Mouse (Mus musculus) hindbrain, embryonic 14.5 days (tissue): ENCODE measurements at regions not wholly inside any gene's neighbourhood (a gene's known extent, or its start where the extent isn't known, plus 50 kb on each side); places are given as distances from the start of the nearest gene placed in this dataset.

Experiments used
- ATAC-seq: fragments of 200-750 bp; cut with Nextera tagmentation; 2 replicates; pipeline ENCODE4 v1.8.0; 2017; ENCODE audit warnings: moderate number of reproducible peaks, mild to moderate bottlenecking, moderate TSS enrichment, moderate library complexity; ENCODE audit not compliant: low FRiP score
- DNase-seq: peaks from one replicate; pipeline ENCODE4 v3.0.0-alpha.2; 2015; ENCODE audit warnings: low spot score
- H3K27ac ChIP-seq: fragments of 300-500 bp; sonication (generic); 2 replicates; pipeline ENCODE4 v1.5.1; 2014; ENCODE audit warnings: mild to moderate bottlenecking, moderate library complexity
- H3K27me3 ChIP-seq: fragments of 300-500 bp; sonication (generic); 2 replicates; pipeline ENCODE4 v1.6.1; 2014; ENCODE audit warnings: mild to moderate bottlenecking, low read length, mixed read lengths; ENCODE audit not compliant: control insufficient read depth, insufficient read depth
- H3K36me3 ChIP-seq: fragments of 300-500 bp; sonication (generic); replicated peaks from 2 replicates; pipeline ENCODE4 v1.6.1; 2014; ENCODE audit not compliant: control insufficient read depth, insufficient read depth
- H3K4me1 ChIP-seq: fragments of 300-500 bp; sonication (generic); replicated peaks from 2 replicates; pipeline ENCODE4 v1.6.1; 2014; ENCODE audit warnings: antibody characterized with exemption, low read length, mixed read lengths; ENCODE audit not compliant: control insufficient read depth, insufficient read depth
- H3K4me2 ChIP-seq: fragments of 300-500 bp; sonication (generic); replicated peaks from 2 replicates; pipeline ENCODE4 v1.6.1; 2014; ENCODE audit warnings: mild to moderate bottlenecking, moderate library complexity
- H3K4me3 ChIP-seq: fragments of 300-500 bp; sonication (generic); replicated peaks from 2 replicates; pipeline ENCODE4 v1.5.1; 2014; ENCODE audit warnings: mild to moderate bottlenecking, low read length
- H3K9ac ChIP-seq: fragments of 300-500 bp; sonication (generic); 2 replicates; pipeline ENCODE4 v1.6.1; 2014
- H3K9me3 ChIP-seq: fragments of 300-500 bp; sonication (generic); 2 replicates; pipeline ENCODE4 v1.6.1; 2016; ENCODE audit warnings: low read length; ENCODE audit not compliant: control insufficient read depth
- WGBS: fragments of 180-500 bp; shearing (Covaris S2); extraction: QIAGEN DNeasy Blood & Tissue Kit; methylation state at CpG from one replicate; pipeline ENCODE4 v1.1.7; 2014; 5-methylcytosine and 5-hydroxymethylcytosine counted together

DNA sequence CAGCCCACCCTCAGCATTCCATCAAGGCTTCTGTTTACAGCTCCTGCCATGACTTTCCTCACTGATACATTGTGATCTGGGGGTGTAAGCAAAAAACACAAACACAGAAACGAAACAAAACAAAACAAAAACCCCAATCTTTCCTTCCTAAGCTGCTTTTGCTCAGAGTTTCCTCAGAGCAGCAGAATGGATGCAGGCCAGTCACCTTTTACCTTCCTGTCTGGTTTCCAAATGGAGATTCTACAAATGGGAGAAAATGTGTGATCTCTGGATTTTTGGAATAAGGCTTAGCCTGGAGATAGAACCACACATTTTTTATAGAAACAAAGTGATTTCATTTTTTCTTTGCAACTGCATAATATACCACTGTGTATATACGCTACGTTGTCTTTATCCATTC, 204.8 kb downstream of the Plk2 start:
- Histone ChIP-seq H3K4me1 (no peaks in the 10 kb centered on the region; the same call in 1 of the 2 replicates), H3K27ac (no peak overlapping the region), H3K27me3 (no peaks in the 10 kb centered on the region), H3K9me3 (no peaks in the 10 kb centered on the region), H3K36me3 (no peaks in the 10 kb centered on the region), H3K9ac (no peak overlapping the region), H3K4me3 (no peak overlapping the region), H3K4me2 (no peak overlapping the region)
- 87% methylated on average over 3 of the region's 3 CpGs for WGBS
- no peak for DNase-seq
- no peak for ATAC-seq

DNA sequence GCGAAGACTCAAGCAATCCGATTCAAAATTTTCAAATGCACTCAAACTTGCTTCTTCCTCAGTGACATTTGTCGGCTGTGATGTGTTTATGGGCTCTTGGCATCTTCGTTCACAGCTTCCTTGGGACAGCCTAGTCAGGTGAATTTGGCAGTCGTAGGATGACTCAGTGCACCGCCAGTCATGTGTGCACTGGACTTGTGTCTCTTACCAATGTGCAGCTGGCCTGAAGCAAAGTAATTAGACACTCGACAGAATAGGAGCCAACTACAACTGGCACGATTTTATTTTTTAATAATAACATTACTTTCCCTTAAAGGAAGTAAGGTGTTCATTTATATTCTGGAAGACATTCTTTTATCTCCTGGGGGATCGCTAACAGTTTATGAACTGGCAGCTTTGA, 205.5 kb downstream of the Plk2 start:
- Histone ChIP-seq H3K9me3 (no peaks in the 10 kb centered on the region), H3K4me3 (no peak overlapping the region), H3K9ac (no peak overlapping the region), H3K27ac (no peak overlapping the region), H3K4me1 (no peaks in the 10 kb centered on the region; the same call in 1 of the 2 replicates), H3K36me3 (no peaks in the 10 kb centered on the region), H3K27me3 (no peaks in the 10 kb centered on the region), H3K4me2 (no peak overlapping the region)
- no peak for ATAC-seq
- WGBS, result 79% methylated on average over 9 of the region's 9 CpGs
- DNase-seq, result no peak

DNA sequence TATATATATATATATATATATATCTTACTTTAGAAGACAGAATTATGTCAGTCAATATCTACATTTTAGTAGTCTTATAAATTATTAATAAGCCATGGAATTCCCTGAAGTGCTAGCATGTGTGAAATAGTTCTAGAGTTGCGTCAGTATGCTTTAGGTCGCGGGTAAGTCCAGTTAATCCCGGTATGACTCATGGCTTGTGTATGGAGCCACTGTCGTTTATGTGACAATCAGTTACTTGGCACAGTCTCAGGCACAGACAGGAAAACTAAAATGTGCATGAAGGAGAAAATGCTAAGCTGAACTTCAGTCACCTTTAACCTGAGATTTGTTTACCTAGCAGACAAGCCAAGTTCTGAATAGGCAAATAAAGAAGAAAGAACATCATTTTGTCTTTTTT, 206.5 kb downstream of the Plk2 start:
- no peak overlapping the region for H3K4me3 ChIP-seq
- H3K27ac ChIP-seq, result no peak overlapping the region
- no peak overlapping the region for H3K4me2 ChIP-seq
- H3K9ac ChIP-seq, result no peak overlapping the region
- H3K9me3 ChIP-seq, result no peaks in the 10 kb centered on the region
- H3K36me3 ChIP-seq, result no peaks in the 10 kb centered on the region
- WGBS, result 67% methylated on average over 5 of the region's 5 CpGs
- no peak for DNase-seq
- H3K4me1 ChIP-seq, result no peaks in the 10 kb centered on the region; the same call in 1 of the 2 replicates
- H3K27me3 ChIP-seq, result no peaks in the 10 kb centered on the region
- no peak for ATAC-seq

DNA sequence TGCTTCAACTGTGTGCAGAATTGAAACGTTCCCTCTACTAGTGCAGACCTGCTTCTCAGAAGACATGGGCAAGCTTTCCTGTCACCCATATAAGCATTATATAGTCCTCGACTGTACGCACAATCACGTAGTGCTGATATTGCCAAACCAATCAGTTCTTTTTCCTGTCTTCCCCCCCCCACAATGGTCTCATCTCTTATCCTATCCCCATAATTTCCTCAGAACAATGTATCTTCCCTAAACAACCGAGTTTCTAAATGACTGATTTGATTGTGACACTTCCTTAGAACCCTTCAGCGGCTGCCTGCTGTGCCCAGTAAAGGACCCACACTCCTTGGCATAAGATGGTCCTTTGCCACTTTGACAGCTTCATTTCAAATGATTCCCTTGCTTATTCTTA, 207.0 kb downstream of the Plk2 start:
- Histone ChIP-seq H3K27me3 (no peaks in the 10 kb centered on the region), H3K27ac (no peak overlapping the region), H3K4me3 (no peak overlapping the region), H3K4me1 (no peaks in the 10 kb centered on the region; the same call in 1 of the 2 replicates), H3K9ac (no peak overlapping the region), H3K36me3 (no peaks in the 10 kb centered on the region), H3K9me3 (no peaks in the 10 kb centered on the region), H3K4me2 (no peak overlapping the region)
- ATAC-seq (no peak), DNase-seq (no peak)
- 81% methylated on average over 6 of the region's 6 CpGs for WGBS

DNA sequence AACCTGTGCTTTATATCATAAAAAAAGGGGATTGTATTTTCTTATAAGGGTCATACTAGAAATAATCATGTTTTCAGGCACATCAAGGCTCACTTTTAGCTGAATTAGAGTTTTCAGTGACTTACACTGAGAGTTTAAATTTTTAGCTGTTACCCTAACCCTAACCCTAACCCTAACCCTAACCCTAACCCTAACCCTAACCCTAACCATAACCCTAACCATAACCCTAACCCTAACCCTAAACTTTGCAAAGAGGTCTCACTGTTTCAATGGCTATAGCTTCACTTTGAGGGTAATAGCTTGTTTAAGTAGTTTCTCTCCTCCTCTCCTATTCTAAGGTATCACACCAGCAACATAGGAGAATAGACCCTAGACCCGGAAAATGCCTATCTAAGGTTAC, 208.0 kb downstream of the Plk2 start:
- ATAC-seq (no peak), DNase-seq (no peak)
- no peaks in the 10 kb centered on the region for H3K9me3 ChIP-seq
- no peak overlapping the region for H3K4me3 ChIP-seq
- H3K9ac ChIP-seq, result no peak overlapping the region
- no peak overlapping the region for H3K4me2 ChIP-seq
- H3K27me3 ChIP-seq, result no peaks in the 10 kb centered on the region
- WGBS, result 96% methylated on average over 1 of the region's 1 CpGs
- no peaks in the 10 kb centered on the region for H3K36me3 ChIP-seq
- H3K27ac ChIP-seq, result no peak overlapping the region
- no peaks in the 10 kb centered on the region; the same call in 1 of the 2 replicates for H3K4me1 ChIP-seq

DNA sequence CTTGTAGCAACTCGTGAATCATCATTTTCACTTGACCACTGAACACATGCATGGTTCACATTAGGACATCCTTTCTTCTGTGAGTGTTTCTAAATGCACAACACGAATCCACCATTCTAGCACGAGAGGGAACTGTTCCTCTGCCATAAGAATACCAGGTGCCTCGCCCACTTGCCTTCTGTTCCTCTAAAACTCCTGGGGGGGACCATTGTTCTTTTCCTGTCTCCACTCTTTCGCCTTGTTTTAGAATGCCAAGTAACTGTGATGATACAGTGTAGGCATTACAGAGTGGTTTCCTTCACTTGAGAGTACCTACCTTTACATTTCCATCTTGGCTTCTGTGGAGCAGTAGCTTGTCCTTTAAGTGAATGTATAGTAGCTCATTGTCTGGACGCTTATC, 224.2 kb downstream of the Plk2 start:
- 83% methylated on average over 6 of the region's 6 CpGs for WGBS
- no peak for DNase-seq
- Histone ChIP-seq H3K27ac (no peak overlapping the region), H3K9ac (no peak overlapping the region), H3K9me3 (no peaks in the 10 kb centered on the region), H3K4me3 (no peak overlapping the region), H3K4me1 (no peaks in the 10 kb centered on the region), H3K4me2 (no peak overlapping the region), H3K36me3 (no peaks in the 10 kb centered on the region), H3K27me3 (no peaks in the 10 kb centered on the region)
- ATAC-seq, result no peak

DNA sequence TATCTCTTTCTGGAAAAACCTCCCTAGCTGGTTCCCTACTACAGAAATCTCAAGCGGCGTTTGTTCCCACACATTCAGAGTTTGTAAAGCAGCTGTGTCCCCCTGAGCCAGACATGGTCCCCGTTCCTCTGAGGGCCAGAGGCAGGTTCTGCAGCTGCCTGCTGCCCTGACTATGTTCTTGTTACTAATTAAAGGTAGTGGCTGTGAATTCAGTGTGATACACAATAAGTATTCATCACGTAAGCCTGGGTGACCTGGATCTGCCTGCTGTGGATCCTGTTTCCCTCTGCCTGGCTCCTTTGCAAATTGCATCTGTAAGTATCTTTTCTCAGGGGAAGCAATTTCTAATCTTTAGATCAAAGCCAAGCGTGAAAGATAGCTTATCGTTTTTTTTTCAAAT, 232.3 kb downstream of the Plk2 start:
- Histone ChIP-seq H3K4me2 (no peak overlapping the region), H3K27me3 (no peaks in the 10 kb centered on the region), H3K36me3 (no peaks in the 10 kb centered on the region), H3K9ac (no peak overlapping the region), H3K27ac (no peak overlapping the region), H3K4me3 (no peak overlapping the region), H3K4me1 (no peaks in the 10 kb centered on the region), H3K9me3 (no peaks in the 10 kb centered on the region)
- DNase-seq (no peak), ATAC-seq (no peak)
- WGBS, result 70% methylated on average over 6 of the region's 6 CpGs

DNA sequence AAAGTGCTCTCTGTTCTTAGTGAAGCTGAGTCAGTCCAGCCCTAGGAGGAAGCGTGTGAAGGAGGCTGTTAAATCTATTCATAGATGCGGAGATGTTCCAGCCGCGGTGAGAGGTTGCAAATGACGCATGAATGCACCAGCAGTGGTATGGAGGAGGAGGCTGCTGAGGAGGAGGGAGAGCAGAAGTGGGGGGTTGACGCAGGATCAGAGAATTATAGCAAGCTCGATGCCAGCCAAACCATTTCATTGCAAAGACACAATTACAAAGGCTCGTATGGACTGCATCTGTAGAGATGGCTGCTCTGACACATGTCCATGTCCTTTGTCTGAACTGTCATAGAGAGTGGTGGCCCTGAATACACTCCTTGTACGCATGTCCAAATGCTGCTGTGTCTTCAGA, 232.9 kb downstream of the Plk2 start:
- no peak overlapping the region for H3K4me2 ChIP-seq
- no peaks in the 10 kb centered on the region for H3K9me3 ChIP-seq
- H3K4me3 ChIP-seq, result no peak overlapping the region
- H3K9ac ChIP-seq, result no peak overlapping the region
- H3K36me3 ChIP-seq, result no peaks in the 10 kb centered on the region
- H3K27me3 ChIP-seq, result no peaks in the 10 kb centered on the region
- no peaks in the 10 kb centered on the region for H3K4me1 ChIP-seq
- DNase-seq (no peak), ATAC-seq (no peak)
- 42% methylated on average over 9 of the region's 9 CpGs for WGBS
- H3K27ac ChIP-seq, result no peak overlapping the region

DNA sequence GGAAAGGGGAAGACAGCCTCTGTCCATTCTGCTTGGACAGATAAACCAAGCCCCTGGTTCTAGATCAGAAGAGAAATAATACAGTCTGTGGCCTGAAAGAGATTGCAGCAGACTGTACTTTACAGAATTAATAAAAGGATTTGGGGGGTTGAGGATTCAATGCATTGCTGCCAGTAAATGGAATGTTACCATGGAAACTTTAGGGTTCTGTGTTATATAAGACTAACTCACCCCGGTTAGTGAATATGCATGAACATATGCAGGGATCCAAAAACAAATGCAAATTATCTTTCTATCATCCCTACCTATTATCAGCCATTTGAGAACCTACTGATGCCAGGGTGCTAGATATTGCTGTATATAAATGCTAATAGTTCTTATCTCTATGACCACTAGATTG, 233.4 kb downstream of the Plk2 start:
- Histone ChIP-seq H3K9me3 (no peaks in the 10 kb centered on the region), H3K4me1 (no peaks in the 10 kb centered on the region), H3K36me3 (no peaks in the 10 kb centered on the region), H3K9ac (no peak overlapping the region), H3K27me3 (no peaks in the 10 kb centered on the region), H3K4me3 (no peak overlapping the region), H3K4me2 (no peak overlapping the region), H3K27ac (no peak overlapping the region)
- 36% methylated on average over 1 of the region's 1 CpGs for WGBS
- ATAC-seq, result no peak
- no peak for DNase-seq

DNA sequence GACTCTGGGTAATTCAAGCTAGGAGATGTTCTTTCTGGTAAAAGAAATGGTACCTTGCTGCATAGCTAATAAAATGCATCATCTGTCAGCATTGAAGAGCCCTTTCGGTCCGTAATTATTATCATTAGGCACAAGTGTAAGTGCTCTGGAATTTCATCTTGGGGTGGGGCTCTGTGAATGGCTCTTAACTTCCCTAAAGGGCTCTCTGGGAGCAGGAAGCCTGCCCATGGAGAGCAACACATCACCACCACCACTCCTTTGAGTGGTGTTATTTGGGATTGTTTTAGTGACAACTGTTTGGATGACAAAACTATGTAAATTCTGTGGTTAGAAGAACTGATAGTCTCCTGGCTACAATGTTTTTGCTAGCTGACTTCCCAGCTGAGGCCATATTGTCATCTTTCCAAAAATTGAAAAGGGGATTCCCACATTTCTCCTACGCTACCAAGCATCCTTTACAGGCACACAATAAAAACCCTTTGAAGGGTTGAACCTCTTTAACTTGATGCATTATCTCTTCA, 238.5 kb downstream of the Plk2 start:
- no peaks in the 10 kb centered on the region for H3K27me3 ChIP-seq
- ATAC-seq (no peak), DNase-seq (no peak)
- 78% methylated on average over 3 of the region's 3 CpGs for WGBS
- H3K4me3 ChIP-seq, result no peak overlapping the region
- no peak overlapping the region for H3K9ac ChIP-seq
- H3K36me3 ChIP-seq, result no peaks in the 10 kb centered on the region
- H3K9me3 ChIP-seq, result no peaks in the 10 kb centered on the region
- no peaks in the 10 kb centered on the region for H3K4me1 ChIP-seq
- H3K27ac ChIP-seq, result no peak overlapping the region
- H3K4me2 ChIP-seq, result no peak overlapping the region
